Mouse (Mus musculus) gastrocnemius, postnatal 36 days (tissue): ENCODE data around the gene Bcl11b. TPM values are rescaled to one million over a fixed set of nuclear protein-coding genes. Genes with fewer than 3 reads are reported as not detected.

Source experiments
- DNase-seq, 2 experiments: peaks; one replicate each; pipeline ENCODE4 v3.0.0; 2022
- intact Hi-C: fragments of 180-260 bp; cut with DNase I; formaldehyde crosslinking; loops from one replicate; pipeline ENCODE4 v1.15.1; 2025
- long read RNA-seq, 2 experiments: library from polyadenylated mRNA; stranded (forward); transcript quantifications; one replicate each; pipeline ENCODE4 v2.0.0; 2021
- total RNA-seq, 2 experiments: library from RNA; stranded (reverse); gene quantifications; 2 replicates each; pipeline ENCODE4 v1.2.3; 2021

Gene Bcl11b
- 1 to 10 TPM in 1 of 2 experiments, not detected in 1; 1.3 TPM for total RNA-seq
- long read RNA-seq, experiment 1 = 0 reads
- long read RNA-seq, experiment 2, partial matches to known transcripts = 0 of 1 reads
- long read RNA-seq, experiment 2, other reads (novel, unspliced or antisense) = 1 of 1 reads

DNA sequence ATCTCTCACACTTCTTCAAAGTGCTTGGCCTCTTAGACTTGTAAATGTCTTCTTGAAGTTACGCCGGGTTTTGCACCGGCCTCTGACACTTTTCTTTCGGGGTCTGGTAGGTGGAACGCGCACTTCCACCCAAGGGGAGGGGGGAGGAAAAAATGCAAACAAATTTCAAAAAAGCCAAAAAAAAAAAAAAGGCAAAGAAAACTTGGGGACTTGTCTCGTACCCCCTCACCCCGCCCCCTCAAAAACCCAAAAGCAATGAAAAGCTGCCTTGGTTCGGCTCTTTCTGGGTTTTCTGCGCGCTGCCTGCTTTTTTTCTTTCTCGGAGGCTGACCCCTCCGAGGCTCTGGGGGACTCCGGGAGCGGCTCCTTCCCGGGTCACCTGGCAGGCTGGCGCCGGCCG is at the start of gene Bcl11b:
Gene Bcl11b (minus strand): TSS at position 120 of the 400 bp plus-strand sequence.
- intact Hi-C loops = no loop called here
- no peak for DNase-seq

DNA sequence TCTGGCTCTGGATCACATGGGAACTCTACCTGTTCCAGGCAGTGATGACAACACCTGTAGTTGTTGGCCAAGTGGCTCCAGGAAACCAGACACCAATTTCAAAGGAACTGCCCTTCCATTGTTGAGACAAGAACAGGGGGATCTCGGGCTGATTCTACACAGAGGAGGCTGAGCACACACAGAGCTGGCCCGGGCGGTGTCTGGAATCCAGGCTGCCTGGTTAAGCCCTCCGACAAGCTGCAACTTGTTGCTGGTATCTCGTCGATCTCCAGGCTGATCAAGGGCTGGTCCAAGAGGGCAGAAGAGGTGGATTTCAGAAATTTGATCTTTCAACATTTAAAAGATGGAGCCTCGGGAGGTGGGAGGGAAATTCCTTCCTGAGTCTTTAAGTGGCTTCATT is 47.6 kb upstream of the Bcl11b start:
- DNase-seq = no peak
- intact Hi-C loops = no loop called here

DNA sequence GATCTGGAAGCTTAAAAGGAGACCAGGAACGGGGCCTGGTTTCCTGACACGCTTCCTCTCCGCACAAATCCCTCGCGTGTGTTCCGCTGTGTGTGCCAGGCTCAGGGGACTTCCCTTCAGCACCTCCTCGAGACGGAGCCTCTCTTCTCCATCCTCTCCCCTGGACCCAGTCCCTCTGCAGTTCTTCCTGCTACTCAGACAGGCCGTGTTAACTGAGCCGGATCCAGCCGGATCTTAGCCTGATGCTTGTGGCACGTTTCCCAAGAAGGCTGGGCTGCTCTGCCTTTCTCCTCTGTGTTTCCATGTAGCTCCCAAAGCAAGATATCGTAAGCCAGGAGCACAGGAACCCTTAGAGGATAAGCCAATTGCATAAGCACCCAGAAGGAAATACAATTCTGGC is 46.2 kb upstream of the Bcl11b start:
- DNase-seq = peak; percentile 17 to 26
- intact Hi-C loops = no loop called here

DNA sequence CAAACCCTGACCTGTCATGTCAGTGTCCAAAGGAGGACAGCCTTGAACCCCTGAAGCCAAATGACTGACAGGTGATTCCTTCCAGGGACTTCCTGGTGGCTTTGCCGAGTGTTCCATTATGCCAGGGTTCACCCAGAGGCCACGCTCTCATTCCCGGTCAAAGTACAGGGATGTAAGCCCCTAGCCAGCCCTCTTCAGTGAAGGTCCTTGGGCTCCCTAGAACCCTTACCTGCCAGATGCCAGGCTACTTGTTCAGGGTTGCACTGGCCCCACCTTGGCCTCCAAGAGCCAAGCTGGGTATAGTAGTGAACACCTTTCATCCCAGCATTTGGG is 38.8 kb upstream of the Bcl11b start:
- DNase-seq = no peak
- intact Hi-C loops = loop anchor here (5.0 kb wide), 1 partner anchor 120 kb away; no protein-coding TSS in a partner anchor

DNA sequence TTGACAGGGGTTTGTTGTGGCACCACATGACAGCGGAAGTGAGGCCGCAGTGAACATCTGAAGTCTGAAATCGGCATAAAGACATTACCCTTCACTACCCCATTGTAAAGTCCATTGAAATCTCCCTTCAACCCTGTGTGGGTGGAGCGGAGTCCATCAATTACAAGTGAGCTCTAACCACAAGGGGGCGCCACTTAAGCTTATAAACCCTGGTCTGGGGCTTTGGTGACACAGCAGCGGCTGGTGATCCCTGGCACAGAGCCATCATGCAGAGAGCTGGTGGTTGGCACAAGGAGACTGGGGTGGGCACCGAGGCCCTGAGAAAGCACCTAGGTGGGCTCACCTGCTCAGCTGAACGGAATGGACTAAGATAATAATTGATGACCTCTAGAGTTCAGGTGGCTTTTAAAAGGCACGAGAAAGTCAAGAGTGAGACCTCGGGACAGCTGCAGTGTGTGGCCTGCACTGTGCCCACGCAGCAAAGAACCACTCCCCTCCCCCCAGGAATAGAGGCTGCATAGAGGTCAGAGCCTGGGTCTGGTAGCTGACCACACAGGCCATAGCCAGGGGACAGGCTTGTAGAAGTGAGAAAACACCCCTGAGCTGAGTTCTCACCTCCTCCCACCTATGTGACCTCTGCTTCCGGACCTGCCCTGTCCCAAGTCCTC is 38.3 kb upstream of the Bcl11b start:
- intact Hi-C loops = loop anchor here (1.0 to 5.0 kb wide), 2 partner anchors 80 to 121 kb away; no protein-coding TSS in a partner anchor
- DNase-seq = peak; percentile 46 to 71

DNA sequence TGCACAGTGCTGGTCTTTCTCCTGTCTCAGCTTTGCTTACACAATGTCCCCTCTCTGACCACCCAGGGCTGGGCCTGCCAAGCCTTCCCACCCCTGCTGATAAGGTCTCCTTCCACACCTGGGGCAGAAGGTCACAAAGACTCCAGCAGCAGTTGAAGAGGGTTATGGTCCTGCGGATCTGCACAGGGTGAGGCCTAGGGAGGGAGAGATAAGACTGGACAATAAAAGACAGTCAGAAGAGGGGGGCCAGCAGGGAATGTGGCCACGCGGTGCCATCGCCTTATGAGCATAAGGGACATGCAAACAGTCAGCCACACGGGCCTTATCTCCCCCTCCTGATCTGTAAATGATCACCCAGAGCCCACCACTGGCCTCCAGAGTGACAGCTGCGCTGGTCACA is 34.0 kb upstream of the Bcl11b start:
- intact Hi-C loops = no loop called here
- no peak for DNase-seq

DNA sequence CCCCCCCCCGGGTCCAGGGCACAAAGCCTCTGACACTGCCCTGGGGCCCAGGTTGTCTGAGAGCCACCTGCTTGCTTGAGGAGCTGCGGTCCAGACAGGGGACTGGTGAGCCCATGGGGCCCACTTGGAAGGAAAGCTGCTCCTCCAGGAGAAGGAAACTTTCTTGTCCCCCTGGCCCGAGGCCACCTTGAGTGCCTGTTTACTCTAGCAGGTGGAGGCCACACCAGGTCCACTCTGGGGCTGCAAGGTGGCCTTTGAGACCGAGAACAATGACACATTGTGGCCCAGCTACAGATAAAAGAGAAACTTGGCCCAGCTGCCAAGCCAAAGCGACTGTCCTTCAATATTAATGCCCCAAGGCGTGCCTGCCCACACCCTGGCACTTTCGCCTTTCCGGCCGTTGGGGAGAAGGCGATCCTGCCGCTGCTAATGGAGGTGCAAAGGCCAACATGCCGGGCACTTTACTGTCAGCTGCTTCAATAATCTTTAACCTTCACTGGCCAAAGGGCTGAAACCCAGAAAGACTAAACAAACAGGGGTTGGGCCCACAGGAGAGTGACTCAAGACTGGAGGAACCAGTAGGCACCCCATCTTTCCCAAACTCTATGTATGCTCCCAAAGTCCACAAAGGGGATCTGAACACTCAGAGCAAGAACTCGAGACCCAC is 32.1 kb upstream of the Bcl11b start:
- intact Hi-C loops = no loop called here
- no peak for DNase-seq

DNA sequence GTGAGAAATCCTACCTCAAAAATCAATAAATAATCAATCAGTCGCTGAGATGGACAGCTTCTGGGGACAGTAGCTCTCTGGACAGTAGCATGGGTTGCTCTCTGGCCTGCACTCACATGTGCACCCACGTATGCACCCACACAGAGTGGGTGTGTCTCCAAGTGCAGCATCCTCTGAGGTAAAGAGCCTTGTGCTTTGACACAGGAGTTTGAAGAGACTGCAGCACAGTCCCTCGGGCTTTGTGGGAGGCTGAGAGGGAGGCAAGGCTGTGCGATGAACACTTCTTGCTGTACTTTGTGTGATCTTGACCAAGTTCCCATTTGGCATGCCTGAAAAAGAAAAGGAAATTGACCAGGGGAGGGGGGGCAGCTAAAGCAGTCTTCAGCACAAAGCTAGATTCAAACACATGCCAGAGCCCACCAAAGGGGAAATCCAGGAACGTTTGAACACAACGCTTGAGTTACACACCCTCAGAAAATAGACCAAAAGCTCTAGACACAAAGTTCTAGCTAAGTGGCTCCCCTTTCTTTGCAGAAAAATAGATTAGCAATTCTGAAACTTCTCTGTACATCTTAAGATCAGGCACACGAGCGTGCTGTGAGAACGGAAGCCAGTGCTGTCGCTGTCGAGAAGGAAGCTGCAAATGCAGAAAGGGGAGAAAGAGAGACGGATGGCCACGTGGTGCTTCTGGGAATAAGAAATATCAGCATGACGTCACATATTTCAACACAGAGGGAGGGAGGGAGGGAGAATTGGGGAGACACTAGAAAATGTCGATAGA is 19.6 kb upstream of the Bcl11b start:
- intact Hi-C loops = no loop called here
- DNase-seq = no peak

DNA sequence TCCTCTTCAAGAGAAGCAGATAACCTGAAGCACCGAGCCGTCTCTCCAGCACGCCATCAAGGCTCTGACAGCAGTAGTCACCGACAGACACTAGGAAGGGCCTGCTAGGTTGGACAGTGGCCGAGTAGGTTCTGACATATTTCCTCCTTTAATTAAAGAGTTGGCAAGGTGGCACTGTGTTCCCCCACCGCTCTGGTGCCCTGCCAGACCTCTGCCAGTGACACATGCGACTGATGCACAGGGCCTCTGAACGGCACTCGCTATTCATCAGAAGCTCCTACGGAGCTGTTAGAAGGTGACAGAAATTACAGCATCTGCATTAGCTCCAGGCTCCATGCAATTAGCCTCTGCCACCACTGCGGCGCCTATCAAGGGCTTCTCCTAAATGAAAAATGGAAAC is 8.6 kb upstream of the Bcl11b start:
- intact Hi-C loops = no loop called here
- no peak for DNase-seq

DNA sequence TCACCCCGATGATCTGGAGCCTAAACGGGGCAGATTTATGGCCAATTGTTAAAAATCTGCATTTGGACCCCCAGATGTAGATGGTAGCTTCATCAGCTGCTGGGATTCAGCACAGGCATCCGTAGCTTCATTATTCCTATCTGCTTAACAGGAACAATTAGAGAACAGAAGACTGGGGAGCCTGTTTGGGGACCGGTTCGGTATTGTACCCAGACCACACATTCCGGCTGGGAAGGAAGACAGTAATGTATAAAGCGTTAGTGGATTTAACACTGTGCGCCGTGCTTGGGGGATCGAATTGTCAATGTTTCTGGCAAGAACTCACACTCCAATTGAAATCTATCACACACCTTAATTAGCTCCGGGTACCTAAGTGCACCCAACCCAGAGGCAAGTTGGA is 6.9 kb upstream of the Bcl11b start:
- intact Hi-C loops = no loop called here
- DNase-seq = no peak

DNA sequence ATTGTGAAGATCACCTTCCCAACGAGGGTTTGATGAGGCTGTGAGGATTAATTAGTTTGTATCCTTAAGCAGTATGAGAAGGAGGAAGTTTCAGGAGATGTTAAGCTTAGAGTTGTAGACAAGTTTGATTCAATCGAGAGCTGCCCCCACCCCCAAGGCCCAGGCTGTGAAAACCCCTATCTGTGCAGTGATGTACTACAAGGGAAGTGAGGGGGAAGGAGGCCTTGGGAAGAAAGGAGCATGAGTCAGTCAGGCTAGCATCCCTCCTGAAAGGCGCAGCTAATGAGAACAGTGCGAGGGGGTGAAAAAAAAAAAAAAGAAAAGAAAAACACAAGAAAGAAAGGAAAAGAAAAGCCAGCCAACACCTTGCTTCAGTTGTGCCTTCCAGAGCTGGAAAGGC is 5.8 kb upstream of the Bcl11b start:
- intact Hi-C loops = no loop called here
- no peak for DNase-seq

DNA sequence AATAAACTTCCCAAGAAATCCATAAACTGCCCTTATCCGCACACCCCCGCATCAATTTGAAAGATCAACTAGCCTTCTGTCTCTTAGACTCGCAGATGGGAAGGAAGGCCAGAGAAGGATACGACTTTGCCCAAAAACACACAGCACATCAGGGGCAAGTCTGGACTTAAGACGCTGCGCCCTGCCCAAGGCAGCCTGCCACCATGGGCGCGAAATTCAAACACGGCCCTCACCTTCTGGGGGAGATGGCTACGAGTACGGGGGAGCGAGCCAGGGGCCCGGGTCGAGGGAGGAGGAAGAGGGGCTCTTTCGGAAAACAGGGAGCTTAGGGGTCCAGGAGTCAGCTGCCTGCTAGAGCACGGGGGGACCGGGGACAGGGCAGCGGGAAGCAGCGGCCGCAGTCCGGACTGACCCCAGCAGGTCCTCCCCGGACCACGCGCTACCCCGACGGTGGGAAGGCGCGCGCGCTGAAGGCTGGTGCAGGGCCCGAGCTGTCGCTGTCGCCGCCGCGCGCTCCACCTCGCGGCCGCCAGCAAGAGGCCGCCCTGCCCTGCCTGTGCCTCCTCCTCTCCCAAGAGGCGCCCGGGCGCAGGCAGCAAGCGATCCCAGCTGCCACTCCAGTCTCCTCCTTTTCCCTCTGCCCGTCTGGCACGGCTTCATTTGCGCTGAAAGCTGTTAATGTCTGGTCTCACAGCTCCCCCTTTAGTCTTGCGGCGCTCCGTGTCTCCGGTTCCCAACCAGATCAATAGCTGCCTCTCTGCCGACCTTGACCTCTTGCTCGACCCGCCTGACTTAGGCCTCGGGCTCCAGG is 2.6 kb upstream of the Bcl11b start:
- intact Hi-C loops = no loop called here
- DNase-seq = peak in 1 of 2 experiments; percentile 23

DNA sequence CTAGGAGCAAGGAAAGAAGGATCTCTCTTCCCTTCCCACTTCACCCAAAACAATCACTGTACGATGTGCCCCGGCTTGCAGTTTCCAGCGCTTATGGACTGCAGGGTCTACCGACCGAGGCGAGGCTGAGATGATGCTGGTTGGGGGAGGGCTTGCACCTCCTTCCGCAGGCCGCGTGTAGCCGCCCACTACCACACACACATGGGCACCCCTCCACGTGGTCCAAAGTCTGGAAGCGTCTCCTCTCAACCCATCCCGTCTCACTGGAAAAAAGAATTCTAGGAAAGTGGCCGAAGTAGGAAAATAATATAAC is 2.0 kb upstream of the Bcl11b start:
- DNase-seq = no peak
- intact Hi-C loops = no loop called here

DNA sequence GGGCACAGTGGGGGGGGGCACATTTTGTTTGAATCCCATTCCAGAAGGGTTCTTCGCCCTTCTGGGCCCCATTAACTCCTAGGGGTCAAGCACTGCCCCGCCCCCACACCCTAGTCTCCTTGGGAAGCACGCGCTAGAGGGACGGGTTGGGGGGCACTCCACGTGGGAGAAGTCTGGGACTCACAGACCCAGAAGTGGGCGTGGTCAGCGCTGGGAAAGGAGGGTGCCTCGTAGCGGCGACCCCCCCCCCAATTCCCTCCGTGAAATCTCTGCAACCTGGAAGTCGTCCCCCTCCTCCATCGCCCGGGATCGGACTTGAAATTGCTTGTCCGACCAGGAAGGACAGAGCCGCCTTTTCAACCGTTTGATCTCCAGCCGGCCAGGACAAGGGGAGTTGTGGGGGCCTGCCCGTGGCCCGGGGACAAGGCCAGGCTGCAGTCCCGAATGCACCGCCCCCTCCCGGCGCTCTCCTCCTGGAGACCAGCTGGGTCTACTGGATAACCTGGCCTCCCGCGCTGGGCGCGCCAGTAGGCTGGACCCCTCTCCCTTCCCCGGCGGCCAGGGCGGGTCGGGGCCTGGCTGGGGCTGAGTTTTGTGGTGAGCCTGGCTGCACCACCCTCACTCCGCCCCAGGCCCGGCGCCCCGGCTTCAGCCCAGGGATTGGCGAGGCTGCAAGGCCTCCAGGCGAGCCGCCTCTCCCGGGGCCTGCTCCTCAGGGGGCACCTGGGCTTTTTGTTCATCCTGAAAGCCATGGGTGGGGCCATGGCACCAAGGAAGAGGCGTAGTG is 1.5 kb upstream of the Bcl11b start:
- no peak for DNase-seq
- intact Hi-C loops = no loop called here

DNA sequence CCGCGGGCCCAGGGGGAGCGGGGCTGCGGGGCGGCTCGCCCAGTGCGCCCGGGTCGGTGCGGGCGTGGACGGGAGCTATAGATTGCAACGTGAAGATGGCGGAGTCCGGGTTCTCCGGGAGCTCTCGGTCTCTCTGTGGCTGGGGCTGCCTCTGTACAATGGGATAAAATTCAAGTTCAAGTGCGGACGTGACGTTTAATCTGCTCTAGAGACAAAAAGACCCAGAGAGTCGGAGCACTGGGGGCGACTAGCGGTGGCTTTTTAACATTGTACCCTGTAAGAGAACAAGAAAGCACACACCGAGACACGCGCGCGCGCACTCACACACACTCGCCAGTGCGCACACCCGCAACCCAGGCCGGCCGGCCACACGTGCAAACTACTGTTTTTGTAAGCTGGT is 526 bp upstream of the Bcl11b start:
- intact Hi-C loops = no loop called here
- no peak for DNase-seq

DNA sequence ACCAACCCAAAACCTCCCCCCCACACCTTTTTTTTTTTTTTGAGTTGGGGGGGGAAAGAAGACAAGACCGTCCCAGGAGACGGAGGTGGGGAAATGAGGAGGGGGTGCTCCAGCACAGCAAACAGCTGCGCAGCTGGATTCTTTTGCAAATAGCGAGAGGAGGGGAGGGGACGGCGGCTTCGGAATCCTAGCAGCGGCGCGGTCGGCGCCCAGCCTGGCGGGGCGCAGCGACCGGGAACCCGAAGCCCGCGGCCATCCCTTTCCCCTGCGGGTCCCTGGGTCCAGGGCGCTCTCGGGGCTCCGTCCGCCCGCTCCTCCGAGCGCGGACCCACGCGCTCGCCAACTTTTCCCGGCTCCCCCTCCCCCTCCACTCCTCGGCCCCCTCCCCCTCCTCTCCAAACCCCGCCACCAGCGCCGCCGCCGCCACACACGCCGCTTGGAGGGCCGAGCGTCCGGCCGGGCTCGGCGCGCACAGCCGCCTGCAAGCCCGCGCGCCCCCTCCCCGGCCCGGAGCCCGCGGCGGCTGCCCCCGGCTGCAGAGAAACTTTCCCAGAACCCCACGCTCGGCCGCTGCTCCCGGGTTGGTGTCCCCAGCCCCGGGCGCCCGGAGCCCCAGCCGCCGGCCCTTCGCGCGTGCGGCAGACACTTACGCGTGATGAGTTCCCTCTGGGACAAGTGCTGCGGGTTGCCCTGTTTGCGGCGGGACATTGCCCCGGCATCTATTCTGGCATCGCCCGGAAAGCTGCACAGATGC is 789 bp downstream of the Bcl11b start:
- intact Hi-C loops = no loop called here
- no peak for DNase-seq

DNA sequence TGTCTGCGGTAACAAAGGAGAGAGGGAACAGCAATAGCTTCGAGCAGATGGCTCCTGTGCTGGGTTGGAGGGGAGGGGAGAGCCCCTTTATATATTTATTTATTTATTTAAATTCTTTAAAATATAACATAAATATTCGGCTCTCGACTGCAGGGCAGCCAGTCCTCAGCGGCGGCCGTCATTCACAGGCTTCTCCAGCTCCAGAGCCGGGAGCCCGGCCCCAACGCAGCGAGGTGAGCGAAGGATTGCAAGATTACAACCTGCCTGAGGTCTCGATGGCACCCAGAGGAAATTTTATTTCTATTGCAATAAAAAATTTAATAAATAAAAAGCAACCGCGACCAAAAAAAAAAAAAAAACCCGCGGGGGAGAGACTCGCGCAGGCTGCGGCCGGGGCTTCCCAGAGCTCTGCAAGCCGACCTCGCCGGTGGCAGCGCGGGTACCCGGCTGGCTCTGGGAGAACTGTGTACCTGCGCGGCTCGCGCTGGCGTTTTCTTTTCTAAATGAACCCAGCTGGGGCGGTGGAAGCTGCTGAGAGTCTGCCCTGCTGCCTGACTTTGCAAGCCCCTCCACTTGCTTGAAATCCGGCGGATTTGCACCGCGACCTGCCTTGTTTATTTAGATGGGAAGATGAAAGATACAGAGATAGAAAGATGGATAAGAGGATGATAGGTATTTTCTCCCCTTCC is 1.6 kb downstream of the Bcl11b start:
- DNase-seq = no peak
- intact Hi-C loops = no loop called here

DNA sequence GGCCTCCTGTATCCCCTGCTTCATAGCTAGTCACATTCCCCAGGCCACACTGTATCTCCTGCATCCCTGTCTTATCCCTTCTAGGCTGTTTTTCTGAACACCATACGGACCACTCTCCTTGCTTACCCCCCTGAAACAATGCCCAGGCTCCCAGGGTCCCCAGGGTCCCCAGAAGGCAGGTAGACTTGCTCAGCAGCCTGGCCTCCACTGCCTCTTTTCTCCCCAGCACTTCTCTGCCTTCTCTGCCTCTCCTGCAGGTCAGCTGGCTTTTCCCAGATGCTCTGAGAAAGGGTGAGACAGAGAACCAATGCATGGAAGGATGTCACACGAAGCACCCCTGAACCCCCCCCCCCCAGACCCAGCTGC is 2.7 kb downstream of the Bcl11b start:
- no peak for DNase-seq
- intact Hi-C loops = no loop called here
